Comparison of ENCODE assay signal across 10 mouse cellular contexts in the genomic region with DNA sequence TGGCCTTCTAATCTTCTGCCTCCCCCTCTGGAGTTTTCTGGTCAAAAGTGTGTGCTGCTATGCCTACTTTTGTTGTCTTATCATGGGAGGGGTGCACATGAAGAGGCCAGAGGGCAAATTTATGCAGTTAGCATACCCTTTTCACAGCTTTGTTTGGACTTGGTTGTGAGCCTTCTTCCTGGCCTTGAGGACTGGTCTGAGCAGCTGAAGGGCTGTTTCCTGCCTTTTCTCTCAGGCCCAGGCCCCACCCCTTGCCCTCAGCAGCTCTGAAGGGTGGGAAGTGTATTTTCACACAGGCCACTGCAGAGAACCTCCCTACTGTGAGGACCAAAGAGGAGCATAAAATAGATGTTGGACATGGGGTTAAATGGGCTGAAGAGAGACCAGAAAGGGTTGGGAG. TPM values are rescaled to one million over a fixed set of nuclear protein-coding genes. Genes with fewer than 3 reads are reported as not detected.
DNase-seq lines count a peak whose midpoint lies in the region; ATAC-seq lines count a peak whose summit lies in the region.
"Had no signal": no experiment of that assay in that cellular context is flagged by ENCODE, and none has a peak within 500 bp of the region (broad histone marks: within the 10 kb centered on the region; RNA-seq: fewer than 3 reads in every experiment).

No protein-coding gene starts in this region.

- H3K9me3 ChIP-seq in heart, embryonic 10.5 days = 0 out of 2 replicates have a peak, but pooled peaks cover 2% of the 10 kb centered on the region
- H3K9me3 ChIP-seq in forebrain, embryonic 13.5 days (replicated peaks) = no peaks in the 10 kb centered on the region

- no peak overlapping the region for H3K27ac ChIP-seq in heart, embryonic 10.5 days
- no peak overlapping the region for H3K27ac ChIP-seq in forebrain, embryonic 13.5 days

- DNase-seq in heart, adult 18-20 months = peak; percentile 51 to 72
- DNase-seq in heart, embryonic 10.5 days (ENCODE audit: low spot score) = no peak
- peak; percentile 39 for DNase-seq in thymus, postnatal 25 days
- no peak for DNase-seq in thymus, postnatal 0 days (ENCODE audit: low spot score)
- peak; percentile 50 to 70 for DNase-seq in kidney, postnatal 36 days
- DNase-seq in thymus, postnatal 4 days = peak; percentile 53
- DNase-seq: layer of hippocampus, adult 9-11 months had no signal

- no peaks in the 10 kb centered on the region for H3K36me3 ChIP-seq in heart, embryonic 10.5 days
- no peaks in the 10 kb centered on the region for H3K36me3 ChIP-seq in forebrain, embryonic 13.5 days (ENCODE audit: poor library complexity, severe bottlenecking)

- ATAC-seq in activated CD4-positive, CD25-positive, alpha-beta regulatory T cell, adult 4 months = no peak
- ATAC-seq in forebrain, embryonic 13.5 days = no peak

- H3K4me1 ChIP-seq in heart, embryonic 10.5 days = peaks cover 43% of the 10 kb centered on the region
- H3K4me1 ChIP-seq in forebrain, embryonic 13.5 days = 0 out of 2 replicates have a peak, but pooled peaks cover 8% of the 10 kb centered on the region

- no peak overlapping the region for H3K9ac ChIP-seq in forebrain, embryonic 13.5 days

- H3K27me3 ChIP-seq in heart, embryonic 10.5 days (ENCODE audit: insufficient read depth, poor library complexity, severe bottlenecking) = peaks cover 69% of the 10 kb centered on the region
- H3K27me3 ChIP-seq in forebrain, embryonic 13.5 days = peaks cover 78% of the 10 kb centered on the region

- no peak overlapping the region for H3K4me2 ChIP-seq in forebrain, embryonic 13.5 days
- H3K4me2 ChIP-seq: midbrain, embryonic 11.5 days had no signal

- no peak overlapping the region for H3K4me3 ChIP-seq in heart, embryonic 10.5 days
- H3K4me3 ChIP-seq in forebrain, embryonic 13.5 days = no peak overlapping the region

RNA-seq across cellular contexts. Expression of a gene that starts 1.5 kb away (rescaled TPM):
- total RNA-seq in heart, adult 18-20 months (2021) = 1 to 10 TPM; 7.3 to 8.3 TPM
- 6.7 and 9.7 TPM in 2 replicates for polyA plus RNA-seq in heart, embryonic 10.5 days (2016; fragmentation: Nextera tagmentation; extraction: Ambion mirVana)
- 17.0 and 20.3 TPM in 2 replicates for polyA plus RNA-seq in thymus, postnatal 0 days (2015; fragmentation: Nextera tagmentation; extraction: Ambion mirVana)
- 10 to 100 TPM; 18.6 to 41.7 TPM for polyA plus RNA-seq in activated CD4-positive, CD25-positive, alpha-beta regulatory T cell, adult 4 months (2017; shearing (Covaris generic))
- 1.6 and 1.7 TPM in 2 replicates for polyA plus RNA-seq in forebrain, embryonic 13.5 days (2015; fragmentation: Nextera tagmentation; extraction: Ambion mirVana)

RNA-seq across cellular contexts. Expression of a gene that starts 6.0 kb away (rescaled TPM):
- total RNA-seq in heart, adult 18-20 months (2021) = under 1 TPM; 0.55 to 0.87 TPM
- polyA plus RNA-seq in heart, embryonic 10.5 days (2016; fragmentation: Nextera tagmentation; extraction: Ambion mirVana) = 0.31 and 0.48 TPM in 2 replicates
- 0.58 and 0.68 TPM in 2 replicates for polyA plus RNA-seq in thymus, postnatal 0 days (2015; fragmentation: Nextera tagmentation; extraction: Ambion mirVana)
- polyA plus RNA-seq in activated CD4-positive, CD25-positive, alpha-beta regulatory T cell, adult 4 months (2017; shearing (Covaris generic)) = under 1 TPM; 0.37 to 0.93 TPM
- polyA plus RNA-seq in forebrain, embryonic 13.5 days (2015; fragmentation: Nextera tagmentation; extraction: Ambion mirVana) = 13.0 and 15.8 TPM in 2 replicates

RNA-seq across cellular contexts. Expression of a gene that starts 11.5 kb away (rescaled TPM):
- total RNA-seq in heart, adult 18-20 months (2021) = 1 to 10 TPM; 1.3 to 1.6 TPM
- 0.99 and 1.5 TPM in 2 replicates for polyA plus RNA-seq in heart, embryonic 10.5 days (2016; fragmentation: Nextera tagmentation; extraction: Ambion mirVana)
- 3.7 and 6.7 TPM in 2 replicates for polyA plus RNA-seq in thymus, postnatal 0 days (2015; fragmentation: Nextera tagmentation; extraction: Ambion mirVana)
- 10 to 100 TPM; 16.4 to 23.9 TPM for polyA plus RNA-seq in activated CD4-positive, CD25-positive, alpha-beta regulatory T cell, adult 4 months (2017; shearing (Covaris generic))
- 0.47 TPM in 1 of 2 replicates, not detected in the other for polyA plus RNA-seq in forebrain, embryonic 13.5 days (2015; fragmentation: Nextera tagmentation; extraction: Ambion mirVana)

RNA-seq across cellular contexts. Expression of a gene that starts 24.0 kb away (rescaled TPM):
- 1 to 10 TPM; 4.9 to 5.9 TPM for total RNA-seq in heart, adult 18-20 months (2021)
- 1.6 and 2.9 TPM in 2 replicates for polyA plus RNA-seq in heart, embryonic 10.5 days (2016; fragmentation: Nextera tagmentation; extraction: Ambion mirVana)
- 2.1 and 2.7 TPM in 2 replicates for polyA plus RNA-seq in thymus, postnatal 0 days (2015; fragmentation: Nextera tagmentation; extraction: Ambion mirVana)
- 1 to 10 TPM; 3.3 to 3.8 TPM for polyA plus RNA-seq in activated CD4-positive, CD25-positive, alpha-beta regulatory T cell, adult 4 months (2017; shearing (Covaris generic))
- 0.33 and 0.44 TPM in 2 replicates for polyA plus RNA-seq in forebrain, embryonic 13.5 days (2015; fragmentation: Nextera tagmentation; extraction: Ambion mirVana)

RNA-seq across cellular contexts. Expression of a gene that starts 48.0 kb away (rescaled TPM):
- total RNA-seq in heart, adult 18-20 months (2021) = 1 to 10 TPM in 1 of 2 experiments, under 1 TPM in 1; 0.79 to 2.4 TPM
- 2.0 and 3.1 TPM in 2 replicates for polyA plus RNA-seq in heart, embryonic 10.5 days (2016; fragmentation: Nextera tagmentation; extraction: Ambion mirVana)
- 123 and 127 TPM in 2 replicates for polyA plus RNA-seq in thymus, postnatal 0 days (2015; fragmentation: Nextera tagmentation; extraction: Ambion mirVana)
- 10 to 100 TPM; 55.0 to 72.9 TPM for polyA plus RNA-seq in activated CD4-positive, CD25-positive, alpha-beta regulatory T cell, adult 4 months (2017; shearing (Covaris generic))
- polyA plus RNA-seq in forebrain, embryonic 13.5 days (2015; fragmentation: Nextera tagmentation; extraction: Ambion mirVana) = 39.6 and 47.2 TPM in 2 replicates

Comparison
In these comparisons a context has a peak if more than half of its experiments do, and no peak if none do; other contexts are left out.
1. DNase-seq: peak in heart, adult 18-20 months (2 of 2), thymus, postnatal 25 days (single experiment), kidney, postnatal 36 days (2 of 2) and thymus, postnatal 4 days (single experiment); none in heart, embryonic 10.5 days (single experiment) and thymus, postnatal 0 days (single experiment).